Mouse (Mus musculus) G1E (cell line): Measurements from ENCODE around the gene Alkbh8. TPM values are rescaled to one million over a fixed set of nuclear protein-coding genes. Genes with fewer than 3 reads are reported as not detected.
"Not testable (repeated sequence)": the region's sequence is repeated elsewhere in the genome, so short reads cannot be mapped to it uniquely, and the experiment has no call there.

Experiments
- ATAC-seq: 2 replicates; pipeline ENCODE4 v1.8.0; 2016; ENCODE audit warnings: mild to moderate bottlenecking; ENCODE audit not compliant: insufficient number of reproducible peaks, poor library complexity, low FRiP score, severe bottlenecking; ENCODE audit errors: extremely low read depth
- DNase-seq: peaks from one replicate; pipeline ENCODE4 v3.0.0; 2012; ENCODE audit warnings: low spot score
- H3K27me3 ChIP-seq: 2 replicates; pipeline ENCODE4 v1.6.1; 2012; ENCODE audit warnings: mild to moderate bottlenecking, low read length, inconsistent platforms; ENCODE audit not compliant: insufficient read depth
- H3K36me3 ChIP-seq: replicated peaks from 2 replicates; pipeline ENCODE3; 2012; ENCODE audit warnings: mild to moderate bottlenecking, inconsistent platforms
- H3K4me1 ChIP-seq: 2 replicates; pipeline ENCODE4 v1.6.1; 2012; ENCODE audit warnings: low read depth, low read length, inconsistent platforms, mixed read lengths; ENCODE audit not compliant: insufficient read depth
- H3K4me3 ChIP-seq: 2 replicates; pipeline ENCODE4 v1.5.1; 2012; ENCODE audit warnings: low read depth, mild to moderate bottlenecking, inconsistent platforms, low read length, moderate library complexity, mixed read lengths
- H3K9me3 ChIP-seq: replicated peaks from 2 replicates; pipeline ENCODE4 v1.6.1; 2012; ENCODE audit warnings: inconsistent platforms
- CTCF ChIP-seq: IDR thresholded peaks from 2 replicates; pipeline ENCODE4 v1.5.1; 2012; ENCODE audit warnings: low read depth, low read length, inconsistent platforms, mixed read lengths
- GATA1 ChIP-seq: IDR thresholded peaks from 2 replicates; pipeline ENCODE4 v1.6.1; 2012; ENCODE audit warnings: borderline replicate concordance, low read length, inconsistent platforms, mixed read lengths
- GATA2 ChIP-seq: IDR thresholded peaks from 2 replicates; pipeline ENCODE4 v1.6.1; 2012; ENCODE audit warnings: low read depth, low read length, inconsistent platforms, borderline replicate concordance
- POLR2AphosphoS5 ChIP-seq: IDR thresholded peaks from 2 replicates; pipeline ENCODE4 v1.6.1; 2012; ENCODE audit warnings: low read depth, low read length, inconsistent platforms; ENCODE audit not compliant: insufficient replicate concordance
- TAL1 ChIP-seq: conservative IDR thresholded peaks from 2 replicates; pipeline ENCODE4 v1.6.1; 2012; ENCODE audit warnings: low read depth, low read length, inconsistent platforms, mixed read lengths
- polyA plus RNA-seq: library from polyadenylated mRNA; stranded (reverse); fragments of >175 nt; gene quantifications from 2 replicates; pipeline ENCODE4 v1.2.3, GENCODE M21; 2012
- total RNA-seq, 2 experiments: library from RNA; stranded (forward) in 1 of 2; stranded (reverse) in 1 of 2; fragments of 200-1000 nt in 1 of 2; fragments of >200 nt in 1 of 2; fragmentation: Nextera tagmentation in 1 of 2; gene quantifications; 2 replicates each; pipeline ENCODE4 v1.2.3; 2014 to 2017

Alkbh8 gene
- total RNA-seq (2014; fragmentation: Nextera tagmentation) (87.7 and 89.9 TPM in 2 replicates), total RNA-seq (2017) (34.6 and 45.0 TPM in 2 replicates), polyA plus RNA-seq (1.6 and 2.8 TPM in 2 replicates)

DNA sequence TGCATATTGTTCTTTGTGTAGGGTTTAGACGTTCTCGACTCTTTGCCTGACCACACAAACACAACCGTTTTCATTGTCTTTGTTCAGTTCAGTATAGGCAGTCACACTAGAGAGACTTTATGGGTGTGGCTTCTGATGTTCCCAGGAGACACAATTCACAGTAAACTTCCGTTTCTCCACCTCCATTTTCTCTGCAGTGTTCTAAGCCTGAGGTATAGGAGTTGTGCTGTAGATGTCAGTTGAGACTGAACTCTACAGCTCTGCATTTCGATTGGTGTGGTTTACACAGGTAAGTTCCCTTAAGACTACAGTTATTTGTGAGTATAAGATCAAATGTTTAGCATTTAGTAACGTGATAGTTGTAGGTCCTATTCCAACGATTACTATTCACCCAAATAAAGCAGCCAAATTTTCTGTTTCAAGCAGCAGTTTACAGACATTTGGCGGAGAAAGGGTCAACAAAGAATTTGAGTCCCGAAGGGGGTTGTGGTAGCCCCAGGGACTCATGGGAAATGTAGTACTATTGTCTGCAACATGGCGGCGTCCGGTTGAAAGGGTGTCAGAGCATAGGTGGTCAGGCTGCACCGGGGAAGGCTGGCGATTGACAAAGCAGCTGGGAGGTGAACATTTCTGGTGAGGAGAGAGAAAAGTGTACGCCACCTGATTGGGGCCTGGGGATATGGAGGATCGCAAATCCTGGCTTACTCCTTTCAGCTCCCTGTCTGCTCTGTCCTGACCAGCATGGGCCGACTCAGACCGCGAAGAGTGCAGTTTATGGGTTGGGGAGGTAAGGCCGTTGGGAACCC, at the start of gene Alkbh8:
Gene Alkbh8, plus strand, starts transcription at position 179 of the 806 bp plus-strand sequence.
- ATAC-seq (peak; percentile 78), DNase-seq (peak; percentile 60)
- peak within 1 kb of the TSS; percentile 84 for H3K4me3 ChIP-seq
- H3K9me3 ChIP-seq, result no peaks in the 10 kb centered on the region
- H3K27me3 ChIP-seq, result no peaks in the 10 kb centered on the region
- peaks cover 54% of the 10 kb centered on the region for H3K4me1 ChIP-seq
- TF ChIP-seq GATA1 (no peak), CTCF (no peak), TAL1 (no peak), POLR2AphosphoS5 (no peak)
- peaks cover 22% of the 10 kb centered on the region for H3K36me3 ChIP-seq

GRCm38 (mm10) chr9:3309292-3309836, 25.6 kb upstream of the Alkbh8 start:
- peak; percentile 15; the same call in 1 of the 2 replicates for ATAC-seq
- H3K9me3 ChIP-seq, result 0 out of 2 replicates have a peak, but pooled peaks cover 3% of the 10 kb centered on the region
- DNase-seq, result no peak
- H3K4me1 ChIP-seq, result no peaks in the 10 kb centered on the region; the same call in 1 of the 2 replicates
- no peak for TF ChIP-seq POLR2AphosphoS5
- no peak for TF ChIP-seq TAL1
- no peak for TF ChIP-seq GATA2
- TF ChIP-seq GATA1, result no peak
- TF ChIP-seq CTCF, result no peak
- H3K4me3 ChIP-seq, result no peak overlapping the region
- H3K36me3 ChIP-seq, result no peaks in the 10 kb centered on the region
- H3K27me3 ChIP-seq, result no peaks in the 10 kb centered on the region

- Histone ChIP-seq H3K27me3 (no peaks in the 10 kb centered on the region), H3K4me3 (no peak overlapping the region), H3K9me3 (0 out of 2 replicates have a peak, but pooled peaks cover 3% of the 10 kb centered on the region), H3K36me3 (no peaks in the 10 kb centered on the region), H3K4me1 (no peaks in the 10 kb centered on the region; the same call in 1 of the 2 replicates)
- DNase-seq (no peak), ATAC-seq (no peak)
- TF ChIP-seq CTCF (no peak), GATA1 (no peak), POLR2AphosphoS5 (no peak), GATA2 (no peak), TAL1 (no peak)
Observed at GRCm38 (mm10) chr9:3310016-3310415, 24.9 kb upstream of the Alkbh8 start.

- H3K4me3 ChIP-seq, result peak overlapping the region; percentile 65; the same call in 1 of the 2 replicates
- not testable (repeated sequence) for DNase-seq, H3K27me3 ChIP-seq, H3K36me3 ChIP-seq, H3K9me3 ChIP-seq, ATAC-seq
- peaks cover 46% of the 10 kb centered on the region for H3K4me1 ChIP-seq
Observed at GRCm38 (mm10) chr9:3327342-3328053, 7.4 kb upstream of the Alkbh8 start.

GRCm38 (mm10) chr9:3328054-3328595, 6.8 kb upstream of the Alkbh8 start:
- Histone ChIP-seq H3K4me3 (peak overlapping the region; percentile 37; the same call in 1 of the 2 replicates), H3K9me3 (no peaks in the 10 kb centered on the region), H3K27me3 (no peaks in the 10 kb centered on the region), H3K4me1 (peaks cover 51% of the 10 kb centered on the region), H3K36me3 (no peaks in the 10 kb centered on the region)
- ATAC-seq, result peak; percentile 84
- peak; percentile 92 for TF ChIP-seq TAL1
- no peak for TF ChIP-seq GATA1
- TF ChIP-seq GATA2, result no peak
- peak; percentile 10 for DNase-seq

- Histone ChIP-seq H3K4me1 (peaks cover 66% of the 10 kb centered on the region), H3K9me3 (no peaks in the 10 kb centered on the region), H3K27me3 (no peaks in the 10 kb centered on the region), H3K36me3 (no peaks in the 10 kb centered on the region), H3K4me3 (no peak overlapping the region; the same call in 1 of the 2 replicates)
- ATAC-seq (no peak), DNase-seq (no peak)
- TF ChIP-seq GATA1 (no peak), CTCF (no peak), GATA2 (no peak), POLR2AphosphoS5 (no peak), TAL1 (no peak)
Observed at GRCm38 (mm10) chr9:3330319-3330718, 4.6 kb upstream of the Alkbh8 start.
